Mouse (Mus musculus): Measurements from ENCODE around the gene Nrf1.

- TF ChIP-seq POLR2A (IDR thresholded peaks at IDR 0.05; ENCODE audit: borderline replicate concordance, low read depth, low read length), result no peak
- TF ChIP-seq CTCF (IDR thresholded peaks at IDR 0.05; ENCODE audit: low read depth, low read length), result no peak
These were observed 5.3 kb downstream of the Nrf1 start for GRCm38 (mm10) chr6:30053116-30053515.

All from bone marrow macrophage, adult 2 months (primary cell).